Mouse (Mus musculus) B cell, adult 67 days (primary cell): ENCODE data around the gene Gm20908. TPM values are rescaled to one million over a fixed set of nuclear protein-coding genes. Genes with fewer than 3 reads are reported as not detected.

Source experiments
- total RNA-seq, 2 experiments: library from RNA; stranded (reverse); gene quantifications; 4 replicates each; pipeline ENCODE4 v1.2.4; 2023

Gene Gm20908
- total RNA-seq, result not detected

DNA sequence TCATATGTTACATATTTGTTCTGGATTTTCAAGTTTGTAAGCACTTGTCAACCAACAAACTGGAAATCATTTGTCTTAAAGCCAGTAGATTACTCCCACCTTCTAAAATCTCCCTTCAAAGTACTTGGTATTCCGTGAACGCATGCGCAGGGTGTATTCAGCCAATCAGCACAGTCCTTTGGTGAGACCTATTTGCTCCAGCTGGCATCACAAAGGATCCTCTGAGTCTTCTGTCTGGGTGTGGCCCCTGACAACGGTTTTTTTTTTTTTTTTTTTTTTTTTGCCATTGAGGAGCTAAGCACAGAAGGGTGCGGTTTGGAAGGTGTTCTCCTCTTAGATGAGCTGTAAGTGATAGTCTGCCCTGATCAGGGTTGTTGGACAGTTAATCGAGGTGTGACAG, at the start of gene Gm20908:
Gene Gm20908, plus strand, starts transcription at position 301 of the 400 bp plus-strand sequence.

